Mouse (Mus musculus) 416B (cell line): Measurements from ENCODE around the gene Thnsl1.
"Not testable (repeated sequence)": the region's sequence is repeated elsewhere in the genome, so short reads cannot be mapped to it uniquely, and the experiment has no call there.

Source experiments
- DNase-seq: peaks from one replicate; pipeline ENCODE4 v3.0.0; 2011; ENCODE audit warnings: low read depth

The Thnsl1 gene

GRCm38 (mm10) chr2:21236846-21237245 lies 31.3 kb downstream of the Thnsl1 start:
- peak; percentile 70 for DNase-seq

GRCm38 (mm10) chr2:21244104-21244503 lies 38.6 kb downstream of the Thnsl1 start:
- not testable (repeated sequence) for DNase-seq

- no peak for DNase-seq
Observed at GRCm38 (mm10) chr2:21244986-21245385, 39.5 kb downstream of the Thnsl1 start.

GRCm38 (mm10) chr2:21245477-21246102 lies 40.1 kb downstream of the Thnsl1 start:
- no peak for DNase-seq

- no peak for DNase-seq
Observed at GRCm38 (mm10) chr2:21253644-21254043, 48.1 kb downstream of the Thnsl1 start.

GRCm38 (mm10) chr2:21254308-21254707 lies 48.8 kb downstream of the Thnsl1 start:
- no peak for DNase-seq

GRCm38 (mm10) chr2:21258281-21258680 lies 52.8 kb downstream of the Thnsl1 start:
- DNase-seq: peak; percentile 42

- no peak for DNase-seq
Observed at GRCm38 (mm10) chr2:21259081-21259480, 53.6 kb downstream of the Thnsl1 start.

- no peak for DNase-seq
Observed at GRCm38 (mm10) chr2:21260060-21260459, 54.5 kb downstream of the Thnsl1 start.

GRCm38 (mm10) chr2:21261370-21262006 lies 56.0 kb downstream of the Thnsl1 start:
- peak; percentile 84 for DNase-seq

- DNase-seq: no peak
Observed at GRCm38 (mm10) chr2:21264031-21264430, 58.5 kb downstream of the Thnsl1 start.
